Mouse (Mus musculus) embryonic facial prominence, embryonic 13.5 days (tissue): ENCODE data around the gene Plekho1. TPM values are rescaled to one million over a fixed set of nuclear protein-coding genes. Genes with fewer than 3 reads are reported as not detected.

Experiments
- ATAC-seq: fragments of 200-750 bp; cut with Nextera tagmentation; 2 replicates; pipeline ENCODE4 v1.8.0; 2017; ENCODE audit warnings: low read depth; ENCODE audit not compliant: insufficient number of reproducible peaks, insufficient read depth, low FRiP score, low TSS enrichment
- H3K27ac ChIP-seq: fragments of 300-500 bp; sonication (generic); 2 replicates; pipeline ENCODE4 v1.5.1; 2015; ENCODE audit warnings: moderate library complexity, mild to moderate bottlenecking, inconsistent platforms
- H3K27me3 ChIP-seq: fragments of 300-500 bp; sonication (generic); 2 replicates; pipeline ENCODE4 v1.6.1; 2015; ENCODE audit warnings: mild to moderate bottlenecking, inconsistent platforms
- H3K36me3 ChIP-seq: fragments of 300-500 bp; sonication (generic); 2 replicates; pipeline ENCODE4 v1.6.1; 2015; ENCODE audit warnings: mild to moderate bottlenecking, inconsistent platforms
- H3K4me1 ChIP-seq: fragments of 300-500 bp; sonication (generic); 2 replicates; pipeline ENCODE4 v1.6.1; 2015; ENCODE audit warnings: inconsistent platforms
- H3K4me2 ChIP-seq: fragments of 300-500 bp; sonication (generic); 2 replicates; pipeline ENCODE4 v1.6.1; 2015; ENCODE audit warnings: moderate library complexity, mild to moderate bottlenecking, inconsistent platforms
- H3K4me3 ChIP-seq: fragments of 300-500 bp; sonication (generic); 2 replicates; pipeline ENCODE4 v1.5.1; 2015; ENCODE audit warnings: mild to moderate bottlenecking, inconsistent platforms
- H3K9ac ChIP-seq: fragments of 300-500 bp; sonication (generic); 2 replicates; pipeline ENCODE4 v1.6.1; 2015; ENCODE audit warnings: mild to moderate bottlenecking, inconsistent platforms
- H3K9me3 ChIP-seq: fragments of 300-500 bp; sonication (generic); 2 replicates; pipeline ENCODE4 v1.6.1; 2016; ENCODE audit warnings: inconsistent platforms
- WGBS: fragments of 180-500 bp; shearing (Covaris S2); methylation state at CpG from one replicate; pipeline ENCODE4 v1.1.7; 2015; ENCODE audit warnings: mixed read lengths; 5-methylcytosine and 5-hydroxymethylcytosine counted together
- polyA plus RNA-seq: library from polyadenylated mRNA; unstranded; fragments of >200 nt; fragmentation: Nextera tagmentation; extraction: Ambion mirVana; gene quantifications from 2 replicates; pipeline ENCODE4 v1.2.1, GENCODE M21; 2015

Gene Plekho1
- polyA plus RNA-seq, 1 experiment from 2014 or later, result 47.7 TPM

GRCm38 (mm10) chr3:96031991-96032651, 36.3 kb upstream of the Plekho1 start:
- no peak overlapping the region for H3K9ac ChIP-seq
- WGBS, result 75% methylated on average over 6 of the region's 6 CpGs
- no peak overlapping the region for H3K4me3 ChIP-seq
- no peaks in the 10 kb centered on the region for H3K4me1 ChIP-seq
- H3K9me3 ChIP-seq, result no peaks in the 10 kb centered on the region
- ATAC-seq, result no peak
- no peak overlapping the region for H3K4me2 ChIP-seq
- no peak overlapping the region for H3K27ac ChIP-seq
- no peaks in the 10 kb centered on the region for H3K27me3 ChIP-seq
- H3K36me3 ChIP-seq, result peaks cover 13% of the 10 kb centered on the region; the same call in 1 of the 2 replicates

DNA sequence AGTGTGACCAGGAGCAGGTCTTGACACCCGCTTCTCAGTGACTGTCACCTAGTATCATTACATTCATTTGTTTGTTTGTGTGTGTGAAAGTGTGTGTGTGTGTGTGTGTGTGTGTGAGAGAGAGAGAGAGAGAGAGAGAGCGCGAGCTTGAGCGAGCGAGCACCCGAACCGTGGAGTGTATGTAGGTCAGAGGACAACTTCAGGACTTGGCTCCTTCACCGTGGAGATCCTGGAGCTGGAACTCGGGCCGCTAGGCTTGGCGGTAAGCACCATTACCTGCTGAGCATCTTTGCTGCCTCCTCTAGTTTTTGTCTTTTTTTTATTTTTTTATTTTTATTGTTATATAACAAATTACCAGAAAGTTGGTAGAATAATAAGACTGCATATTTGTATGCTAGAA, 34.0 kb upstream of the Plekho1 start:
- Histone ChIP-seq H3K9ac (no peak overlapping the region), H3K4me3 (no peak overlapping the region), H3K36me3 (peaks cover 13% of the 10 kb centered on the region; the same call in 1 of the 2 replicates), H3K4me1 (no peaks in the 10 kb centered on the region), H3K27ac (no peak overlapping the region), H3K27me3 (no peaks in the 10 kb centered on the region), H3K9me3 (no peaks in the 10 kb centered on the region), H3K4me2 (no peak overlapping the region)
- 93% methylated on average over 11 of the region's 11 CpGs for WGBS
- ATAC-seq, result no peak

DNA sequence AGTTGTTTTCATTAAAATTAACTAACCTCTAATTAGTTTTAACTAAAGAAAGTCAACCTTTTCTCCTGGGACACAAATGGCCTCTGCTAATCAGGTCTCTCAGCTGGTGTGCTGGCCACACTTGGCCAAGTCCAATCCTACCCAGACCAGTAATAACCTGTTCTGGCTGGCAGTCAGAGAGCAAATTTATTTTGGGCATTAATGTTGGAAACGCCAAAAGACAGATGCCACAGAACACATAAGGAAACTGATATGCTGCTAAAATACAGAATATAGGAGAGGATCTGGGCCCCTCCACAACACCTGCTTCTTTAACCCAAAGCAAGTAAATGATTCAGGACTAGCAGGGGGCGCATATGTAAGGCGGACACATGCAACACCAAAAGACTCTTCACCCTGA, 33.5 kb upstream of the Plekho1 start:
- H3K36me3 ChIP-seq, result peaks cover 14% of the 10 kb centered on the region; the same call in 1 of the 2 replicates
- H3K4me1 ChIP-seq, result no peaks in the 10 kb centered on the region
- H3K27me3 ChIP-seq, result no peaks in the 10 kb centered on the region
- ATAC-seq, result no peak
- 87% methylated on average over 3 of the region's 3 CpGs for WGBS
- H3K9me3 ChIP-seq, result no peaks in the 10 kb centered on the region
- no peak overlapping the region for H3K9ac ChIP-seq
- no peak overlapping the region for H3K4me2 ChIP-seq
- H3K4me3 ChIP-seq, result no peak overlapping the region
- no peak overlapping the region for H3K27ac ChIP-seq

GRCm38 (mm10) chr3:96027875-96028274, 32.1 kb upstream of the Plekho1 start:
- H3K27me3 ChIP-seq, result no peaks in the 10 kb centered on the region
- 68% methylated on average over 1 of the region's 1 CpGs for WGBS
- H3K9ac ChIP-seq, result no peak overlapping the region
- H3K4me2 ChIP-seq, result no peak overlapping the region
- H3K4me1 ChIP-seq, result no peaks in the 10 kb centered on the region
- no peaks in the 10 kb centered on the region for H3K9me3 ChIP-seq
- no peak for ATAC-seq
- H3K27ac ChIP-seq, result no peak overlapping the region
- H3K36me3 ChIP-seq, result peaks cover 11% of the 10 kb centered on the region; the same call in 1 of the 2 replicates
- H3K4me3 ChIP-seq, result no peak overlapping the region

DNA sequence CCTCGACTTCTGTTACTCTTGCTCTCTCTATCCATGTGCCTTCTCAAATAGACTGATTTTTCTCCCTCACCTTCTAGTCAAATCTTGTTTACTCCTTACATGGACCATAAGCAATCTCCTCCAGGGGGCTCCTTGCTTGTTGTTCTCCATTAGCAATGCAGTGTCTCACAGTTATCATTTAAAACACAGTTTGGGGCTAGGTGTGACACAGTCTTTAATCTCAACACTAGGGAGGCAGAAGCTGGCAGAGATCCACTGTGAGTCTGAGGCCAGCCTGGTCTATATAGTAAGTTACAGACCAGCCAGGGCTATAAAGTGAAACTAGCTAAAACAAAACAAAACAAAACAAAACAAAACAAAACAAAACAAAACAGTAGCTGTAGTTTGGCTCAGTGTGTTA, 31.3 kb upstream of the Plekho1 start:
- Histone ChIP-seq H3K36me3 (peaks cover 11% of the 10 kb centered on the region; the same call in 1 of the 2 replicates), H3K27ac (no peak overlapping the region), H3K4me3 (no peak overlapping the region), H3K27me3 (no peaks in the 10 kb centered on the region), H3K4me2 (no peak overlapping the region), H3K9ac (no peak overlapping the region), H3K4me1 (no peaks in the 10 kb centered on the region), H3K9me3 (no peaks in the 10 kb centered on the region)
- ATAC-seq, result no peak
- WGBS, result 84% methylated on average over 1 of the region's 1 CpGs

DNA sequence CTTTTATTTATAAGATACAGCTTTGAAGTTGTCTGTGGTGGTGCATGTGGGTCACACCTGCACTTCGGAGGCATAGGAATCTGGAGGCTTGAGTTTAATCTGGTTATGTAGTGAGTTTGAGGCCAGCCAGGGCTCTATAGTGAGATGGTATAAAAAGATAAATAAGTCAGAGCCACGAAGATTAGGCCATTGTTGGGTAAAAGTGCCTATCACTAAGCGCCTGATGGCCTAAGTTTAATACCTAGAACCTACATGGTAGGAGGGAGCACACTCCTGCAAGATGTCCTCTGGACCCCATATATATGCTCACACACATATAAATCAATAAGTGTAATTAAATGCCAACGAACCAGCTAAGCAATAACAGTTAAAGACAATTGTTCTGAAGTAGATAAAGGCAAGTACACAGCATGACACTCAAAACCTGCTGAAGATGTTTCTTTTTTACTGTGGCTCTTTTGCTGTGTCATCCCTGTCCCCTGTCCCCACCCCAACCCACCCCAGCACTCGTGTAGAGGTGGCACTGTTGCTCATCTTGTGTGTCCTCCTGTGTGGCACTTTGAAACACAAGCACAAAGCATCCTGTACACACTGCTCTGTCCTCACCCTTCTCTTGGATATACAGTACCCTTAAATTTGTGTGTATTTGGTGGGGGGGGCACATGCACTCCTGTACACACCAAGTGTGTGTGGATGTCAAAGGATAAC, 25.8 kb upstream of the Plekho1 start:
- no peaks in the 10 kb centered on the region for H3K9me3 ChIP-seq
- H3K4me3 ChIP-seq, result no peak overlapping the region
- H3K27ac ChIP-seq, result no peak overlapping the region
- WGBS, result 73% methylated on average over 5 of the region's 5 CpGs
- no peaks in the 10 kb centered on the region for H3K27me3 ChIP-seq
- no peak overlapping the region for H3K9ac ChIP-seq
- H3K4me2 ChIP-seq, result no peak overlapping the region
- ATAC-seq, result no peak
- no peaks in the 10 kb centered on the region for H3K4me1 ChIP-seq
- peaks cover 12% of the 10 kb centered on the region; the same call in 1 of the 2 replicates for H3K36me3 ChIP-seq

GRCm38 (mm10) chr3:96020735-96021134, 24.9 kb upstream of the Plekho1 start:
- ATAC-seq, result no peak
- Histone ChIP-seq H3K9me3 (no peaks in the 10 kb centered on the region), H3K4me3 (no peak overlapping the region), H3K27ac (no peak overlapping the region), H3K36me3 (peaks cover 12% of the 10 kb centered on the region; the same call in 1 of the 2 replicates), H3K27me3 (no peaks in the 10 kb centered on the region), H3K4me1 (no peaks in the 10 kb centered on the region), H3K9ac (no peak overlapping the region), H3K4me2 (no peak overlapping the region)
- WGBS, result 86% methylated on average over 1 of the region's 1 CpGs

DNA sequence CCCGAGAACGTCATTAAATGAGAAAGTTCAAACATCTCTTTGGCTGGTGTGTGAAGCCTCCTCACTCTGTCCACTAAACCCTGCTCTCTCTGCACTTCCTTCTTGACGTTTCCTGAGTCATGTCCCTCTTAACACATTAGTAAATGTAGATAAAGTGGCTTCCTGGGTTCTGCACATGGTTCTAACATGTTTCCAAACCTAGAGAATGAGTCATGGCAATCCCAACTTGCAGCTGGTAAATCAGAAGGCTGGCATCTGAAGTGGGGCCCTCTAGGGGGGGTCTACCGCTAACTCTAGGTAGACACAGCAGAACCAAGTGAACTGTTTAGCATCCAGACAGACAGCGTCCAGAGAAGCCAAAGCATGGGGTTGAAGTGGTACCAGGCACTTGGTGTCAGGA, 21.7 kb upstream of the Plekho1 start:
- H3K4me1 ChIP-seq, result no peaks in the 10 kb centered on the region
- no peak for ATAC-seq
- H3K27ac ChIP-seq, result no peak overlapping the region
- H3K4me3 ChIP-seq, result no peak overlapping the region
- H3K4me2 ChIP-seq, result no peak overlapping the region
- H3K27me3 ChIP-seq, result no peaks in the 10 kb centered on the region
- H3K9me3 ChIP-seq, result no peaks in the 10 kb centered on the region
- no peak overlapping the region for H3K9ac ChIP-seq
- 76% methylated on average over 5 of the region's 5 CpGs for WGBS
- H3K36me3 ChIP-seq, result peaks cover 8% of the 10 kb centered on the region; the same call in 1 of the 2 replicates

- no peaks in the 10 kb centered on the region for H3K9me3 ChIP-seq
- no peak overlapping the region for H3K9ac ChIP-seq
- WGBS, result 93% methylated on average over 2 of the region's 2 CpGs
- no peak overlapping the region for H3K27ac ChIP-seq
- no peaks in the 10 kb centered on the region for H3K27me3 ChIP-seq
- H3K4me1 ChIP-seq, result no peaks in the 10 kb centered on the region
- H3K4me3 ChIP-seq, result no peak overlapping the region
- no peak overlapping the region for H3K4me2 ChIP-seq
- 0 out of 2 replicates have a peak, but pooled peaks have one; percentile 3 for ATAC-seq
- peaks cover 8% of the 10 kb centered on the region; the same call in 1 of the 2 replicates for H3K36me3 ChIP-seq
Observed at GRCm38 (mm10) chr3:96016257-96016889, 20.6 kb upstream of the Plekho1 start.

- 88% methylated on average over 2 of the region's 2 CpGs for WGBS
- H3K27me3 ChIP-seq, result no peaks in the 10 kb centered on the region
- H3K4me2 ChIP-seq, result no peak overlapping the region
- H3K27ac ChIP-seq, result no peak overlapping the region
- H3K9ac ChIP-seq, result no peak overlapping the region
- H3K4me1 ChIP-seq, result no peaks in the 10 kb centered on the region
- ATAC-seq, result no peak
- no peaks in the 10 kb centered on the region for H3K9me3 ChIP-seq
- no peak overlapping the region for H3K4me3 ChIP-seq
- H3K36me3 ChIP-seq, result peaks cover 8% of the 10 kb centered on the region; the same call in 1 of the 2 replicates
Observed at GRCm38 (mm10) chr3:96015681-96016080, 19.9 kb upstream of the Plekho1 start.

GRCm38 (mm10) chr3:96012805-96013204, 17.0 kb upstream of the Plekho1 start:
- no peak for ATAC-seq
- WGBS, result 46% methylated on average over 5 of the region's 5 CpGs
- H3K36me3 ChIP-seq, result 0 out of 2 replicates have a peak, but pooled peaks cover 6% of the 10 kb centered on the region
- H3K27ac ChIP-seq, result no peak overlapping the region
- no peaks in the 10 kb centered on the region for H3K27me3 ChIP-seq
- H3K9ac ChIP-seq, result no peak overlapping the region
- no peaks in the 10 kb centered on the region for H3K9me3 ChIP-seq
- no peak overlapping the region for H3K4me2 ChIP-seq
- H3K4me1 ChIP-seq, result no peaks in the 10 kb centered on the region
- no peak overlapping the region for H3K4me3 ChIP-seq
